Mouse (Mus musculus) hindbrain, postnatal 0 days (tissue): ENCODE measurements around the gene Ffar4. TPM values are rescaled to one million over a fixed set of nuclear protein-coding genes. Genes with fewer than 3 reads are reported as not detected.

Experiments
- ATAC-seq: fragments of 200-750 bp; cut with Nextera tagmentation; 2 replicates; pipeline ENCODE4 v1.8.0; 2017; ENCODE audit warnings: mild to moderate bottlenecking, moderate TSS enrichment, moderate library complexity
- DNase-seq: peaks from one replicate; pipeline ENCODE4 v3.0.0-alpha.2; 2015; ENCODE audit warnings: low spot score
- H3K27ac ChIP-seq: fragments of 300-500 bp; sonication (generic); 2 replicates; pipeline ENCODE4 v1.5.1; 2014; ENCODE audit warnings: mild to moderate bottlenecking
- H3K27me3 ChIP-seq: fragments of 300-500 bp; sonication (generic); 2 replicates; pipeline ENCODE4 v1.6.1; 2014; ENCODE audit warnings: low read length, mixed read lengths; ENCODE audit not compliant: insufficient read depth
- H3K36me3 ChIP-seq: fragments of 300-500 bp; sonication (generic); 2 replicates; pipeline ENCODE4 v1.6.1; 2014; ENCODE audit warnings: low read length, mixed read lengths; ENCODE audit not compliant: insufficient read depth
- H3K4me1 ChIP-seq: fragments of 300-500 bp; sonication (generic); 2 replicates; pipeline ENCODE4 v1.6.1; 2014; ENCODE audit warnings: antibody characterized with exemption, low read length, mixed read lengths; ENCODE audit not compliant: insufficient read depth
- H3K4me2 ChIP-seq: fragments of 300-500 bp; sonication (generic); 2 replicates; pipeline ENCODE4 v1.6.1; 2014; ENCODE audit warnings: low read depth, mild to moderate bottlenecking, low read length, moderate library complexity, mixed read lengths
- H3K4me3 ChIP-seq: fragments of 300-500 bp; sonication (generic); 2 replicates; pipeline ENCODE4 v1.5.1; 2014; ENCODE audit warnings: low read length
- H3K9ac ChIP-seq: fragments of 300-500 bp; sonication (generic); replicated peaks from 2 replicates; pipeline ENCODE4 v1.6.1; 2014; ENCODE audit warnings: mild to moderate bottlenecking, low read length, moderate library complexity, mixed read lengths
- H3K9me3 ChIP-seq: fragments of 300-500 bp; sonication (generic); 2 replicates; pipeline ENCODE4 v1.6.1; 2016; ENCODE audit warnings: low read length, mixed read lengths
- CTCF ChIP-seq: IDR thresholded peaks from 2 replicates; pipeline ENCODE4 v1.5.1; 2016; ENCODE audit warnings: antibody characterized with exemption, control low read depth, low read depth
- whole genome bisulfite sequencing: fragments of 180-500 bp; shearing (Covaris S2); extraction: QIAGEN DNeasy Blood & Tissue Kit; methylation state at CpG from one replicate; pipeline ENCODE4 v1.1.7; 2014; 5-methylcytosine and 5-hydroxymethylcytosine counted together
- polyA plus RNA-seq: library from polyadenylated mRNA; unstranded; fragments of >200 nt; fragmentation: Nextera tagmentation; extraction: Ambion mirVana; gene quantifications from 2 replicates; pipeline ENCODE4 v1.2.1, GENCODE M21; 2015
- total RNA-seq: library from RNA; depleted of rRNA; stranded (reverse); fragments of >200 nt; gene quantifications from 2 replicates; pipeline ENCODE4 v1.2.3, GENCODE M21; 2014

The Ffar4 gene
- total and polyA plus RNA-seq, 2 experiments from 2014 or later: 0.24 TPM; not detected in 1

DNA sequence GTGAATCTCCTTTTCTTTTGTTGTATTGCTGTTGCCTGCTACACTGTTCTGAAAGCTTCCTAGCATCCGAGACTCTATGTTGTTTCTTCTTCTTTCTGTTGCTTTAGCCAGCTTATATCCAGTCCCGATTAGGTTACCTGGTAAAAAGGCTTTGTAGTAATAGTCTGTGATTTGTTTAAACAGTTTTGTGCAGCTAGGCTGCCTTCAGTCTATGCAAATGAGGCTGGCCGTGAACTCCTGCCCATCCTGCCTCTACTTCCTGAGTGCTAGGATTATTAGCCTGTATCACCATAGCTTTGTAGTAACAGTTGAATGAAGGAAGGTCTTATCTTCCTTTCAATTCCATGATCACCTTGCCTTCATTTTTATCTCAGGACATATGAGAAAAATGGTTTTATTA is 40.6 kb upstream of the Ffar4 start:
- Histone ChIP-seq H3K27me3 (no peaks in the 10 kb centered on the region), H3K36me3 (no peaks in the 10 kb centered on the region), H3K27ac (no peak overlapping the region), H3K4me2 (peak overlapping the region; percentile 98), H3K9me3 (no peaks in the 10 kb centered on the region), H3K4me1 (no peaks in the 10 kb centered on the region), H3K4me3 (no peak overlapping the region), H3K9ac (no peak overlapping the region)
- TF ChIP-seq CTCF: no peak
- ATAC-seq (no peak), DNase-seq (no peak)
- WGBS: 58% methylated on average over 3 of the region's 3 CpGs

DNA sequence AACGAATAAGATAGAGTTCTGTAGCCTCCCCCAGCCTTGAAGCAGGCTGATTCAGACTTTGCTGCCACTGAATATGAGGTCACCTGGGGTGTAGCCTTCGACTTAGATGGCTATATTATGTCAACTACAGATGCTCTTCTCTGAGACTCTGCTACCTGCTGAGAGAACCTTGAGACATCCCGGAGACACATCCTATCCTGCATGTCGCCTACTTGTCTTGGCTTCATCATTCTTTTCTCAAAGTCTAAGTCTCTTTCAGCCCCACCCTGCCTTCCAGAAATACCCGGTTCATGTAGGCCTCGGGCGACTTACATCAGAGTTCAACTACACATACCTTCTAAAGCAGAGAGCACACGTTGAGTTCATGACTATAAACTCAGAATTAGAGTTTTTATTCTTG is 39.9 kb upstream of the Ffar4 start:
- Histone ChIP-seq H3K4me3 (no peak overlapping the region), H3K27ac (no peak overlapping the region), H3K27me3 (no peaks in the 10 kb centered on the region), H3K36me3 (no peaks in the 10 kb centered on the region), H3K4me2 (no peak overlapping the region), H3K4me1 (no peaks in the 10 kb centered on the region), H3K9me3 (no peaks in the 10 kb centered on the region), H3K9ac (no peak overlapping the region)
- WGBS: 90% methylated on average over 8 of the region's 8 CpGs
- DNase-seq (no peak), ATAC-seq (no peak)
- TF ChIP-seq CTCF: no peak

GRCm38 (mm10) chr19:38063201-38063600 is 33.7 kb upstream of the Ffar4 start:
- DNase-seq: no peak
- no peak for TF ChIP-seq CTCF
- no peaks in the 10 kb centered on the region for H3K4me1 ChIP-seq
- no peak overlapping the region for H3K4me2 ChIP-seq
- no peak overlapping the region for H3K27ac ChIP-seq
- H3K36me3 ChIP-seq: no peaks in the 10 kb centered on the region
- no peak overlapping the region for H3K4me3 ChIP-seq
- no peaks in the 10 kb centered on the region for H3K9me3 ChIP-seq
- 88% methylated on average over 3 of the region's 3 CpGs for WGBS
- no peak overlapping the region for H3K9ac ChIP-seq
- H3K27me3 ChIP-seq: no peaks in the 10 kb centered on the region
- no peak for ATAC-seq

DNA sequence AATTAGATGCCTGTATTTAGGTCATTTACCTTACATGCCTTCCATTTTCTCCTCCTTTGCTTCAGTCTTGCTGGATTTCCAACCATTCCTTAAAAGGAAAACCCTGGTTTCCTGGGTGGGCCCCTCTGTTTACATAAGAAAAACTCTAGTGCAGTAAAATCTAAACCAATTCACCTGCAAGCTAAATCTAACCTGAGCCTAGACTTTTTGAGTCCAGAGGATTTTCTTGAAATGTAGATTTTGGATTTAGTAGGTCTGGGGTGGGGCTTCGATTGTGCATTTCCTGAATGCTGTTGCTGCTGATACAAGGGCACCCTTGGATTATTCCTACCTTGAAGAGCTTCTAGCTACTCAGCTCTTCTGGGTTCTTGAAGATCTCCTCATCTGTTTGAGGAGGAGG is 32.8 kb upstream of the Ffar4 start:
- Histone ChIP-seq H3K27ac (no peak overlapping the region), H3K9me3 (no peaks in the 10 kb centered on the region), H3K4me2 (no peak overlapping the region), H3K9ac (no peak overlapping the region), H3K4me3 (no peak overlapping the region), H3K27me3 (no peaks in the 10 kb centered on the region), H3K36me3 (no peaks in the 10 kb centered on the region), H3K4me1 (no peaks in the 10 kb centered on the region)
- TF ChIP-seq CTCF: no peak
- WGBS: 93% methylated on average over 1 of the region's 1 CpGs
- no peak for DNase-seq
- ATAC-seq: no peak

GRCm38 (mm10) chr19:38073226-38073625 is 23.6 kb upstream of the Ffar4 start:
- 92% methylated on average over 5 of the region's 5 CpGs for WGBS
- no peak for TF ChIP-seq CTCF
- Histone ChIP-seq H3K4me2 (no peak overlapping the region), H3K4me3 (no peak overlapping the region), H3K9me3 (no peaks in the 10 kb centered on the region), H3K27ac (no peak overlapping the region), H3K4me1 (no peaks in the 10 kb centered on the region), H3K9ac (no peak overlapping the region), H3K36me3 (peaks cover 5% of the 10 kb centered on the region; the same call in 1 of the 2 replicates), H3K27me3 (no peaks in the 10 kb centered on the region)
- DNase-seq: no peak
- ATAC-seq: no peak

DNA sequence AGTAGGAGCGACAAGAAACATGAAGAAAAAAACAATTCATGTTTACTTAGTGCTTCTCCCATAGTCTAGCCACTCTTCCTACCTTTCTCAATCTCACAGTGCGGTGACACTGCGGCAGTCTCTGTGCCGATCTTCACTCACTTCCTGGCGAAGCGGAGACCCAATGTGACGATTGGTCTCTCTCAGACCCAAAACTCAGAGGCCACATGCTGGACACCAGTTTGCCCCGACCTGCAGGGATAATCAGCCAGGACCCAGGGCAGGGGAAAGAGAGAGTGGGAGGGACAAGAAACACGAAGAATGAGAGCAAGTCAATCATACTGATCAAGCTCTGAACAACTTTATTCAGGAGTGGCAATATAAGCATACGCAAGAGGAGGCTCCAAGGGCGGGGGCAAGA is 21.8 kb upstream of the Ffar4 start:
- H3K4me2 ChIP-seq: no peak overlapping the region
- no peak for TF ChIP-seq CTCF
- no peak overlapping the region for H3K27ac ChIP-seq
- 84% methylated on average over 11 of the region's 11 CpGs for WGBS
- H3K27me3 ChIP-seq: no peaks in the 10 kb centered on the region
- no peaks in the 10 kb centered on the region for H3K9me3 ChIP-seq
- H3K4me1 ChIP-seq: no peaks in the 10 kb centered on the region
- no peak overlapping the region for H3K4me3 ChIP-seq
- H3K9ac ChIP-seq: no peak overlapping the region
- H3K36me3 ChIP-seq: peaks cover 5% of the 10 kb centered on the region; the same call in 1 of the 2 replicates
- no peak for ATAC-seq
- no peak for DNase-seq

- WGBS: 71% methylated on average over 2 of the region's 2 CpGs
- Histone ChIP-seq H3K27me3 (no peaks in the 10 kb centered on the region), H3K9ac (no peak overlapping the region), H3K4me1 (no peaks in the 10 kb centered on the region), H3K9me3 (no peaks in the 10 kb centered on the region), H3K36me3 (peaks cover 5% of the 10 kb centered on the region; the same call in 1 of the 2 replicates), H3K4me3 (no peak overlapping the region), H3K4me2 (no peak overlapping the region), H3K27ac (no peak overlapping the region)
- TF ChIP-seq CTCF: peak; percentile 62
- ATAC-seq: peak; percentile 69
- peak; percentile 66 for DNase-seq
Observed at GRCm38 (mm10) chr19:38076251-38076650, 20.6 kb upstream of the Ffar4 start.
